In the genomic region with DNA sequence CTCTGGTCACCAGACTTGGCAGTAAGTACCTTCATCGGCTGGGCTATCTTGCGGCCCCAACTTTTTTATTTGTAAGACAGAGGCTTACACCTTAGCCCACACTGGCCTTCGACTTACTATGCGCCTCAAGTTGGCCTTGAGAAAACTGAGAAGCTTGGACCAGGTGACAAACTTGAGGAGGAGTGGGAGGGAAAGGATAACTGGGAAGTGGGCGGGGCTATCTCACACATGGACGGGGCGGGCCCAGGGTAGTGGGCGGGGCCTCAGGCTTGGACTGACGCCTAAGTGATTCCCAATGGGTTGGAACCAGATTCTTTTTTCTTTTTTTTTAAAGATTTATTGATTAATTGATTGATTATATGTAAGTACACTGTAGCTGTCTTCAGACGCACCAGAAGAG, we compare ENCODE assay signal across 1 mouse cellular context.
TF ChIP-seq lines count a peak whose summit lies in the region.

No protein-coding gene starts in this region.

TF ChIP-seq in ES-E14, 5 proteins besides CTCF, POLR2A, EP300 and RAD21:
- no peak for TF ChIP-seq ZNF384 (IDR thresholded peaks at IDR 0.05; ENCODE audit: low read depth, low read length)
- no peak for TF ChIP-seq ZC3H11A (IDR thresholded peaks at IDR 0.05; ENCODE audit: borderline replicate concordance, low read depth, low read length)
- TF ChIP-seq HCFC1 (IDR thresholded peaks at IDR 0.05; ENCODE audit: borderline replicate concordance, insufficient read depth, low read length): no peak
- TF ChIP-seq MAFK (IDR thresholded peaks at IDR 0.05; ENCODE audit: insufficient read depth, low read depth, low read length): no peak
